Mouse (Mus musculus): ENCODE results near the gene Drp2. TPM values are rescaled to one million over a fixed set of nuclear protein-coding genes. Genes with fewer than 3 reads are reported as not detected.

The Drp2 gene
- 1.8 and 2.2 TPM in 2 replicates for polyA plus RNA-seq (2015; fragmentation: Nextera tagmentation; extraction: Ambion mirVana)

DNA sequence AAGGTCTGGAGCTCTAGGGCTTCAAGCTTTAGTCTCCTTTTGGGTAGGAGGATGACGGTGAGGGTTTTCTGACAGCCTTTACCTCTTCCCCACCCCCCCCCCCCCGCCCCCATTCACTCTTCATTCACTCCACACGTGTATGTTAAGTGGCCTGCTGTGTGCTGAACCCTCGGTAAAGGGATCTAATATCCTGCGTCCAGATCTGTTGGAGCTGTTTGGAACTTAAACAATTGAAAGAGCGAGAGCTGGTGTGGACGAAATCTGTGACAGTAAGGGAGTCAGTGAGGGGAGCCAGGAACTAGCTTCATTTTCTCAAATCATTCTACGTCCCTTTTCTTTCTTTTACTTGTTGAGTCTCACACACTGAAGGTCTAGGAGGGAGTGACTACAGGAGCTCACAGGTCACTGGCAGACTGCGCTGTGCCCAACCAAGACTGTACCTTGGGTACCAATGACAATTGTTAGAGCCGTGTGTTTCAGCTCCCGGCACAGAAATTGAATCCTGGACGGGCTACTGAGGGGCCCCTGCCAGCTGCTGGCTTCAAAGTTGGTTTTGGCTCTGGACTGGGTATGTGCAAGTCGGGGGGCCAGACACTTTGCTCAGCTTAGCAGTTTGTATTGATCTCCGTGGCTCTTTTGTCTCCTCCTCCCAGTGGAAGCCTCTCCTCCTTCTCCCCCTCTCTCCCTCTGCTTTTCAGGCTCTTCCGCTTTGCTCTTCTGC, at the start of gene Drp2:
Gene Drp2 (plus strand): TSS at position 689 of the 721 bp plus-strand sequence.
- Histone ChIP-seq H3K4me1 (ENCODE audit: control insufficient read depth, insufficient read depth, low read length) (no peaks in the 10 kb centered on the region), H3K27ac (ENCODE audit: low read length) (0 out of 2 replicates have a peak within 1 kb of the TSS, but pooled peaks have one; percentile 2), H3K9ac (ENCODE audit: low read length) (peak within 1 kb of the TSS; percentile 46), H3K4me2 (ENCODE audit: low read depth, low read length) (peak within 1 kb of the TSS; percentile 49), H3K36me3 (ENCODE audit: control insufficient read depth, insufficient read depth, low read length) (no peaks in the 10 kb centered on the region), H3K9me3 (replicated peaks; ENCODE audit: control insufficient read depth, low read length) (no peaks in the 10 kb centered on the region), H3K27me3 (ENCODE audit: control insufficient read depth, insufficient read depth, low read length) (peaks cover 4% of the 10 kb centered on the region; the same call in 1 of the 2 replicates), H3K4me3 (replicated peaks; ENCODE audit: low read length) (peak within 1 kb of the TSS; percentile 42)
- 30% methylated on average over 15 of the region's 15 CpGs for WGBS
- ATAC-seq (ENCODE audit: insufficient read depth, low FRiP score), result no peak; the same call in 1 of the 2 replicates

DNA sequence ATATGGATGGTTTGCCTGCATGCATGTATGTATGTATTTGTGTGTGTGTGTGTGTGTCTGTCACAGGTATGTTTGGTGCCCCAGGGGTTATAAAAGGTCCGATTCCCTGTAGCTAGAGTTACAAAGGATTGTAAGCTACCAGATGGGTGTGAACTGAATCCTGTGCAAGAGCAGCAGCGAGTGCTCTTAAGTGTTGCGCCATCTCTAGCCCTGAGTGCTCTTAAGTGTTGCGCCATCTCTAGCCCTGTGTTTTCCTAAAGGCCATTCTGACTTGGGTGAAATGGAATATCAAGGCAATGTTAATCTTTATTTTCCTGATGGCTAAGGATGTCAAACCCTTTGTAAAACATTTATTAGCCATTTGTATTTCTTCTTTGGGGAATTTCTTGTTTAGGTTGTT, 45.0 kb upstream of the Drp2 start:
- no peaks in the 10 kb centered on the region for H3K9me3 ChIP-seq (replicated peaks; ENCODE audit: control insufficient read depth, low read length)
- H3K4me3 ChIP-seq (replicated peaks; ENCODE audit: low read length), result no peak overlapping the region
- no peak overlapping the region for H3K9ac ChIP-seq (ENCODE audit: low read length)
- no peaks in the 10 kb centered on the region; the same call in 1 of the 2 replicates for H3K36me3 ChIP-seq (ENCODE audit: control insufficient read depth, insufficient read depth, low read length)
- WGBS, result 80% methylated on average over 4 of the region's 4 CpGs
- H3K4me2 ChIP-seq (ENCODE audit: low read depth, low read length), result no peak overlapping the region
- no peaks in the 10 kb centered on the region for H3K4me1 ChIP-seq (ENCODE audit: control insufficient read depth, insufficient read depth, low read length)
- ATAC-seq (ENCODE audit: insufficient read depth, low FRiP score), result no peak
- H3K27ac ChIP-seq (ENCODE audit: low read length), result no peak overlapping the region
- H3K27me3 ChIP-seq (ENCODE audit: control insufficient read depth, insufficient read depth, low read length), result no peaks in the 10 kb centered on the region

DNA sequence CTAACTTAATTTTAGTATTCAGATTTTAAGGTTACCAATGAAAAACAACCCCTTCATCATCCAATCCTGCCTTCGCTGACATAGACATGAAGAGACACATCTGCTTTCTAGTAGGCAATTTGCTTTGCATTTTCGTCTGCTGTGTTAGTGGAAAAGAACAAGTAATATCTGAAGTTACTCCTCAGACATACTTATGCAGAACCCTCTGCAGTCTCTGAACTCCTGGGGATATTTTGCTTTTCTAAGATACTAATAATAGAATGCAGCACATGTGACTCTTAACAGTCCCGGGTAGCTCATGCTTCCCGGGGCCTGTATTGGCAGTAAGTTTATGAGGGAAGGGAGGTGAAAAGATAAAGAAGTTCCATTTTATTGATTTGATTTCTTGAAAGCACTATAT, 42.2 kb upstream of the Drp2 start:
- Histone ChIP-seq H3K9me3 (replicated peaks; ENCODE audit: control insufficient read depth, low read length) (no peaks in the 10 kb centered on the region), H3K27me3 (ENCODE audit: control insufficient read depth, insufficient read depth, low read length) (no peaks in the 10 kb centered on the region), H3K4me3 (replicated peaks; ENCODE audit: low read length) (no peak overlapping the region), H3K27ac (ENCODE audit: low read length) (no peak overlapping the region), H3K9ac (ENCODE audit: low read length) (no peak overlapping the region), H3K4me1 (ENCODE audit: control insufficient read depth, insufficient read depth, low read length) (no peaks in the 10 kb centered on the region), H3K36me3 (ENCODE audit: control insufficient read depth, insufficient read depth, low read length) (no peaks in the 10 kb centered on the region; the same call in 1 of the 2 replicates), H3K4me2 (ENCODE audit: low read depth, low read length) (no peak overlapping the region)
- ATAC-seq (ENCODE audit: insufficient read depth, low FRiP score), result no peak
- WGBS, result 92% methylated on average over 4 of the region's 4 CpGs

DNA sequence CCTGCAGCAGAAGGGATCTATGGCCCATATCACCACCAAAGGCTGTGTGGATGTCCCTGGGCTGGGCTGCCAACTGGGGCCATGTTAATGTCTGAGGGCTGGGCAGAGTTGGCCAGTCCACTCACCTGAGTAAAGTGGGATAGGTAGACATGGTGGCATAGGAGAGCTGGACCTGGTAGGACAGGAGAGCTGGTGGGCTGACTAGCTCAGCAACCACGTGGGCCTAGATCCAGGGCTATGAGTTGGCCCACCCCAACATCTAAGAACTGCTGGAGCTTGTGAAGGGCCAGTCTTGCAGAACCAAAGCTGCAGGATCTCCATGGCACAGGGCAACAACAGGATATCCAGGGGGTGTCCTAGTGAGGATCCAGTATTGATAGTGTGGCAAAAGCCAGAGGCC, 38.9 kb upstream of the Drp2 start:
- H3K27ac ChIP-seq (ENCODE audit: low read length), result no peak overlapping the region
- H3K9me3 ChIP-seq (replicated peaks; ENCODE audit: control insufficient read depth, low read length), result no peaks in the 10 kb centered on the region
- no peaks in the 10 kb centered on the region for H3K4me1 ChIP-seq (ENCODE audit: control insufficient read depth, insufficient read depth, low read length)
- no peak overlapping the region for H3K4me2 ChIP-seq (ENCODE audit: low read depth, low read length)
- no peaks in the 10 kb centered on the region; the same call in 1 of the 2 replicates for H3K36me3 ChIP-seq (ENCODE audit: control insufficient read depth, insufficient read depth, low read length)
- 84% methylated on average over 1 of the region's 1 CpGs for WGBS
- H3K9ac ChIP-seq (ENCODE audit: low read length), result no peak overlapping the region
- no peaks in the 10 kb centered on the region for H3K27me3 ChIP-seq (ENCODE audit: control insufficient read depth, insufficient read depth, low read length)
- H3K4me3 ChIP-seq (replicated peaks; ENCODE audit: low read length), result no peak overlapping the region
- ATAC-seq (ENCODE audit: insufficient read depth, low FRiP score), result no peak

DNA sequence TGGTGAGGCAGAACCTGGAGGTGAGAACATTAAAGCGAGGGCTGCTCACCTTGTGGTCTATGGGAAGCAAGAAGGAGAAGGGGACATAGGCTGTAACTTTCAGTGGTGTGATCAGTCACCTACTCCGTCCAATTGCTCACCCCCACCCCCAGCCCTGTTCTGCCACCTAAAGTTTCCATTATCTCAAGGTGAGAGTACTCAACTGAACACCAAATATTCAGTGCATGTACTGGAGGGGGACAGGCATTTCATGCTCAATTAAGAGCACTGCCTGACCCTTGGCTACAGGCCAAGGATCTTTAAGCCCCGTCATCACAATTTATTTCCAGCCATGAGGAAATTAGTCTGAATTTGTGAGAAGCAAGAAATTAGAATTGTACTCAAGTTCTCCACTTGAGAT, 37.8 kb upstream of the Drp2 start:
- no peak overlapping the region for H3K4me3 ChIP-seq (replicated peaks; ENCODE audit: low read length)
- no peaks in the 10 kb centered on the region for H3K9me3 ChIP-seq (replicated peaks; ENCODE audit: control insufficient read depth, low read length)
- no peak for ATAC-seq (ENCODE audit: insufficient read depth, low FRiP score)
- H3K4me2 ChIP-seq (ENCODE audit: low read depth, low read length), result no peak overlapping the region
- H3K36me3 ChIP-seq (ENCODE audit: control insufficient read depth, insufficient read depth, low read length), result no peaks in the 10 kb centered on the region; the same call in 1 of the 2 replicates
- 73% methylated on average over 3 of the region's 3 CpGs for WGBS
- H3K4me1 ChIP-seq (ENCODE audit: control insufficient read depth, insufficient read depth, low read length), result no peaks in the 10 kb centered on the region
- H3K9ac ChIP-seq (ENCODE audit: low read length), result no peak overlapping the region
- H3K27ac ChIP-seq (ENCODE audit: low read length), result no peak overlapping the region
- H3K27me3 ChIP-seq (ENCODE audit: control insufficient read depth, insufficient read depth, low read length), result no peaks in the 10 kb centered on the region

DNA sequence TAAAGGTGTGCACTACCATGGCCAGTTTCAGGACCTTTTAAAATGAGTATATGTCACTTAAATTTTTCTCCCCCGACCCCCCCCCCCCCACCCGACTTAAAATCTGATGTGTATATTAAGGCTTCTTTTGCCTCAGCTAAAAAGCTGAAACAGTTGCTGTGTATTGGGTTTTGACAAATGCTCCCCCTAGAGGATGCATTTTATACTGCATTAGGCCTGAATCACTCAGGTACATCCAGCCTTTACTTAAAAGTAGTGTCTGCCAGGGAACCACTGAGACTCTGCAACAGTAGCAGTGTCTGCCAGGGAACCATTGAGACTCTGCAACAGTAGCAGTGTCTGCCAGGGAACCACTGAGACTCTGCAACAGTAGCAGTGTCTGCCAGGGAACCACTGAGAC, 33.1 kb upstream of the Drp2 start:
- 11% methylated on average over 2 of the region's 2 CpGs for WGBS
- H3K9me3 ChIP-seq (replicated peaks; ENCODE audit: control insufficient read depth, low read length), result no peaks in the 10 kb centered on the region

DNA sequence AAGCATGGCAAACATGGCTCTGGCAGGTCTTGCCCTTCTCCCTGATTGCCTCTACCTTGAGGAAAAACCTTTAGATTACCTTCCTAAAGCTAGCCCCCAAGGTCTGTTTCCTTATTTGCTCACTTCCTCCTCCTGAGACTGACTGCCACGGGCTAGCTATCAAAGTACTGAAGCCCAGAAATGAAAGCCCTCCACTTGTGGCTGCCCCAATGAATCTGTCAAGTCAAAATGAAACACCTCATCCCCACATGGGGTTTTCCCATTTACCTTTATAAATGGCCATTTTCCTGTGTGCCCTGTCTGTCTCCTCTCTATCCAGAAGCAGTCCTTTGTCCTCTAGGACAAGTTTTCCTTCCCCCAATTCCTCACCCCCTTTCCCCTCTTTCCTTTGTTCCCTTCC, 30.2 kb upstream of the Drp2 start:
- H3K4me3 ChIP-seq (replicated peaks; ENCODE audit: low read length), result no peak overlapping the region
- H3K4me2 ChIP-seq (ENCODE audit: low read depth, low read length), result no peak overlapping the region
- ATAC-seq (ENCODE audit: insufficient read depth, low FRiP score), result no peak
- no peaks in the 10 kb centered on the region for H3K9me3 ChIP-seq (replicated peaks; ENCODE audit: control insufficient read depth, low read length)
- WGBS, result 67% methylated on average over 1 of the region's 1 CpGs
- H3K4me1 ChIP-seq (ENCODE audit: control insufficient read depth, insufficient read depth, low read length), result no peaks in the 10 kb centered on the region
- H3K27ac ChIP-seq (ENCODE audit: low read length), result no peak overlapping the region
- no peak overlapping the region for H3K9ac ChIP-seq (ENCODE audit: low read length)
- no peaks in the 10 kb centered on the region for H3K36me3 ChIP-seq (ENCODE audit: control insufficient read depth, insufficient read depth, low read length)
- H3K27me3 ChIP-seq (ENCODE audit: control insufficient read depth, insufficient read depth, low read length), result no peaks in the 10 kb centered on the region

More for the DNA sequence above, 33.1 kb upstream of the Drp2 start:
- no peak for ATAC-seq (ENCODE audit: insufficient read depth, low FRiP score)
- no peaks in the 10 kb centered on the region for H3K27me3 ChIP-seq (ENCODE audit: control insufficient read depth, insufficient read depth, low read length)
- no peak overlapping the region for H3K27ac ChIP-seq (ENCODE audit: low read length)
- H3K4me1 ChIP-seq (ENCODE audit: control insufficient read depth, insufficient read depth, low read length), result no peaks in the 10 kb centered on the region
- H3K4me2 ChIP-seq (ENCODE audit: low read depth, low read length), result no peak overlapping the region
- H3K4me3 ChIP-seq (replicated peaks; ENCODE audit: low read length), result no peak overlapping the region
- H3K9ac ChIP-seq (ENCODE audit: low read length), result no peak overlapping the region
- no peaks in the 10 kb centered on the region for H3K36me3 ChIP-seq (ENCODE audit: control insufficient read depth, insufficient read depth, low read length)

DNA sequence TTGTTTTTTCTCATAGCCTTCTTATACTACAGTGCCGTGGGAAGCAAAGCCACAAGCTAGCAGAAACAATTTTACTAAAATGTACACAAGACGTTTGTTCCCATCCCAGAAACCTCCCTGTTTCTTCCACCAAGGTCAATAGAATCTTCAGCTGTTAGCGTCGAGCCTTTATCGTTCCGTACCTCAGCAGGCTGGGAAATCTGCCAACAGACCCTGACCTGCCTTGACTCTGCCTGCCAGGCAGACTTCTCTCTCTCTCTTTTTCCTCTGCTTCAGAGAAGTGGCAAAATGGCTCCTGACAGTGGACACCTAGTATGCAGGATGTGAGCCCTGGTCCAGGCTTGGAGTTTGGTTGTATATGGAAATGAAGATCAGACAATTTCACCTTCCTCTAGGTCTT, 19.5 kb upstream of the Drp2 start:
- WGBS, result 67% methylated on average over 6 of the region's 6 CpGs
- Histone ChIP-seq H3K27ac (ENCODE audit: low read length) (no peak overlapping the region), H3K9ac (ENCODE audit: low read length) (no peak overlapping the region), H3K27me3 (ENCODE audit: control insufficient read depth, insufficient read depth, low read length) (no peaks in the 10 kb centered on the region; the same call in 1 of the 2 replicates), H3K4me1 (ENCODE audit: control insufficient read depth, insufficient read depth, low read length) (no peaks in the 10 kb centered on the region), H3K4me3 (replicated peaks; ENCODE audit: low read length) (no peak overlapping the region), H3K36me3 (ENCODE audit: control insufficient read depth, insufficient read depth, low read length) (no peaks in the 10 kb centered on the region), H3K4me2 (ENCODE audit: low read depth, low read length) (no peak overlapping the region), H3K9me3 (replicated peaks; ENCODE audit: control insufficient read depth, low read length) (no peaks in the 10 kb centered on the region)
- ATAC-seq (ENCODE audit: insufficient read depth, low FRiP score), result no peak

DNA sequence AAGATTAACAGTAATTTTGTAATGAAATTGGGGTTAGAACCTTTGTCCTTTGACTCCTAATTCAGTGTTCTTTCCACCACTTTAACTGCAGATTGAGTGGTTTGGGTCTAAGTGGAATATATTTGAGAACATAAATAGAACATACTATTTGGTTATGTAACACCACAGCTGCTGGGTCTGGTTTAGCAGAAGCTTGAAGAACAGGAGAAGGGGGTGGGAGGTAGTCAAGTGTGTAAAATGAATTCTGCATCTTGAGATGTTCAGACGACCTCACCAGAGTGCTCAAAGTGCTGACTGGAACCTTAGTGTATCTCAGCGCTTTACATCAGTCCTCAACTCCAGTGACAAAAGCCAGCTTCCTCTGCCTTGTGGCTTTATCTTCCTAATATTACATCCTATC, 5.4 kb upstream of the Drp2 start:
- H3K4me1 ChIP-seq (ENCODE audit: control insufficient read depth, insufficient read depth, low read length), result no peaks in the 10 kb centered on the region
- no peak overlapping the region for H3K4me3 ChIP-seq (replicated peaks; ENCODE audit: low read length)
- H3K27ac ChIP-seq (ENCODE audit: low read length), result no peak overlapping the region
- no peaks in the 10 kb centered on the region for H3K9me3 ChIP-seq (replicated peaks; ENCODE audit: control insufficient read depth, low read length)
- H3K9ac ChIP-seq (ENCODE audit: low read length), result no peak overlapping the region
- H3K4me2 ChIP-seq (ENCODE audit: low read depth, low read length), result no peak overlapping the region
- 58% methylated on average over 2 of the region's 2 CpGs for WGBS
- no peaks in the 10 kb centered on the region; the same call in 1 of the 2 replicates for H3K27me3 ChIP-seq (ENCODE audit: control insufficient read depth, insufficient read depth, low read length)
- H3K36me3 ChIP-seq (ENCODE audit: control insufficient read depth, insufficient read depth, low read length), result no peaks in the 10 kb centered on the region
- no peak for ATAC-seq (ENCODE audit: insufficient read depth, low FRiP score)
